Mouse (Mus musculus) forebrain, embryonic 12.5 days (tissue): ENCODE data around the gene Sh3pxd2a. TPM values are rescaled to one million over a fixed set of nuclear protein-coding genes. Genes with fewer than 3 reads are reported as not detected.
A peak's percentile ranks its signal among the peaks of the same experiment; 100 is the strongest.
"Not testable (repeated sequence)": the region's sequence is repeated elsewhere in the genome, so short reads cannot be mapped to it uniquely, and the experiment has no call there.

Experiments used
- ATAC-seq: fragments of 200-750 bp; cut with Nextera tagmentation; 2 replicates; pipeline ENCODE4 v1.8.0; 2017; ENCODE audit warnings: moderate TSS enrichment; ENCODE audit not compliant: low FRiP score
- H3K27ac ChIP-seq: fragments of 300-500 bp; sonication (generic); 2 replicates; pipeline ENCODE4 v1.5.1; 2016; ENCODE audit warnings: mild to moderate bottlenecking
- H3K27me3 ChIP-seq: fragments of 300-500 bp; sonication (generic); 2 replicates; pipeline ENCODE4 v1.6.1; 2016; ENCODE audit warnings: mild to moderate bottlenecking
- H3K36me3 ChIP-seq: fragments of 300-500 bp; sonication (generic); replicated peaks from 2 replicates; pipeline ENCODE4 v1.6.1; 2016; ENCODE audit warnings: mild to moderate bottlenecking
- H3K4me1 ChIP-seq: fragments of 300-500 bp; sonication (generic); 2 replicates; pipeline ENCODE4 v1.6.1; 2016
- H3K4me2 ChIP-seq: fragments of 300-500 bp; sonication (generic); 2 replicates; pipeline ENCODE4 v1.6.1; 2016; ENCODE audit warnings: mild to moderate bottlenecking, moderate library complexity
- H3K4me3 ChIP-seq: fragments of 300-500 bp; sonication (generic); replicated peaks from 2 replicates; pipeline ENCODE4 v1.5.1; 2016; ENCODE audit warnings: mild to moderate bottlenecking
- H3K9ac ChIP-seq: fragments of 300-500 bp; sonication (generic); 2 replicates; pipeline ENCODE4 v1.6.1; 2016; ENCODE audit warnings: mild to moderate bottlenecking
- H3K9me3 ChIP-seq: fragments of 300-500 bp; sonication (generic); 2 replicates; pipeline ENCODE4 v1.6.1; 2016
- WGBS: fragments of 180-500 bp; shearing (Covaris S2); methylation state at CpG from one replicate; pipeline ENCODE4 v1.1.7; 2016; 5-methylcytosine and 5-hydroxymethylcytosine counted together
- polyA plus RNA-seq: library from polyadenylated mRNA; unstranded; fragments of >200 nt; fragmentation: Nextera tagmentation; extraction: Ambion mirVana; gene quantifications from 2 replicates; pipeline ENCODE4 v1.2.1, GENCODE M21; 2016

Sh3pxd2a gene
- polyA plus RNA-seq, 1 experiment from 2014 or later, result 3.7 TPM

- H3K36me3 ChIP-seq, result 0 out of 2 replicates have a peak, but pooled peaks cover 3% of the 10 kb centered on the region
- no peak overlapping the region for H3K4me3 ChIP-seq
- no peak for ATAC-seq
- no peak overlapping the region for H3K9ac ChIP-seq
- no peaks in the 10 kb centered on the region; the same call in 1 of the 2 replicates for H3K4me1 ChIP-seq
- H3K4me2 ChIP-seq, result no peak overlapping the region
- H3K27ac ChIP-seq, result no peak overlapping the region
- no peaks in the 10 kb centered on the region for H3K9me3 ChIP-seq
- H3K27me3 ChIP-seq, result no peaks in the 10 kb centered on the region
- 84% methylated on average over 7 of the region's 7 CpGs for WGBS
Measured at GRCm38 (mm10) chr19:47408656-47409055, 55.5 kb downstream of the Sh3pxd2a start.

GRCm38 (mm10) chr19:47407332-47407731 is 56.9 kb downstream of the Sh3pxd2a start:
- H3K4me3 ChIP-seq, result no peak overlapping the region
- H3K4me2 ChIP-seq, result no peak overlapping the region
- H3K9me3 ChIP-seq, result no peaks in the 10 kb centered on the region
- no peak overlapping the region for H3K27ac ChIP-seq
- ATAC-seq, result no peak
- no peak overlapping the region for H3K9ac ChIP-seq
- 0 out of 2 replicates have a peak, but pooled peaks cover 3% of the 10 kb centered on the region for H3K36me3 ChIP-seq
- WGBS, result 93% methylated on average over 6 of the region's 6 CpGs
- peaks cover 6% of the 10 kb centered on the region for H3K4me1 ChIP-seq
- no peaks in the 10 kb centered on the region for H3K27me3 ChIP-seq

GRCm38 (mm10) chr19:47406524-47406923 is 57.7 kb downstream of the Sh3pxd2a start:
- 83% methylated on average over 6 of the region's 6 CpGs for WGBS
- H3K4me1 ChIP-seq, result peaks cover 6% of the 10 kb centered on the region
- no peak for ATAC-seq
- H3K4me3 ChIP-seq, result no peak overlapping the region
- H3K36me3 ChIP-seq, result 0 out of 2 replicates have a peak, but pooled peaks cover 3% of the 10 kb centered on the region
- H3K27ac ChIP-seq, result no peak overlapping the region
- H3K4me2 ChIP-seq, result no peak overlapping the region
- H3K9me3 ChIP-seq, result no peaks in the 10 kb centered on the region
- no peaks in the 10 kb centered on the region for H3K27me3 ChIP-seq
- no peak overlapping the region for H3K9ac ChIP-seq

- H3K9ac ChIP-seq, result no peak overlapping the region
- peaks cover 10% of the 10 kb centered on the region for H3K4me1 ChIP-seq
- no peaks in the 10 kb centered on the region for H3K9me3 ChIP-seq
- no peak overlapping the region for H3K27ac ChIP-seq
- 0 out of 2 replicates have a peak, but pooled peaks cover 3% of the 10 kb centered on the region for H3K36me3 ChIP-seq
- ATAC-seq, result no peak
- 94% methylated on average over 8 of the region's 8 CpGs for WGBS
- no peak overlapping the region for H3K4me3 ChIP-seq
- H3K27me3 ChIP-seq, result no peaks in the 10 kb centered on the region
- no peak overlapping the region for H3K4me2 ChIP-seq
Measured at GRCm38 (mm10) chr19:47405548-47405947, 58.7 kb downstream of the Sh3pxd2a start.

- H3K27ac ChIP-seq, result no peak overlapping the region
- 50% methylated on average over 3 of the region's 3 CpGs for WGBS
Measured at GRCm38 (mm10) chr19:47403391-47404379, 60.5 kb downstream of the Sh3pxd2a start.

GRCm38 (mm10) chr19:47402976-47403375 is 61.2 kb downstream of the Sh3pxd2a start:
- no peaks in the 10 kb centered on the region for H3K9me3 ChIP-seq
- no peak overlapping the region for H3K27ac ChIP-seq
- no peak overlapping the region for H3K9ac ChIP-seq
- no peaks in the 10 kb centered on the region for H3K27me3 ChIP-seq
- peaks cover 10% of the 10 kb centered on the region for H3K4me1 ChIP-seq
- no peak overlapping the region for H3K4me2 ChIP-seq
- H3K36me3 ChIP-seq, result 0 out of 2 replicates have a peak, but pooled peaks cover 3% of the 10 kb centered on the region
- ATAC-seq, result no peak
- no peak overlapping the region for H3K4me3 ChIP-seq
- 42% methylated on average over 6 of the region's 6 CpGs for WGBS

More at GRCm38 (mm10) chr19:47403391-47404379, 60.5 kb downstream of the Sh3pxd2a start:
- no peak for ATAC-seq
- no peaks in the 10 kb centered on the region for H3K27me3 ChIP-seq
- H3K9me3 ChIP-seq, result no peaks in the 10 kb centered on the region
- H3K4me3 ChIP-seq, result no peak overlapping the region
- H3K4me1 ChIP-seq, result peaks cover 10% of the 10 kb centered on the region
- 0 out of 2 replicates have a peak, but pooled peaks cover 3% of the 10 kb centered on the region for H3K36me3 ChIP-seq
- no peak overlapping the region for H3K4me2 ChIP-seq
- H3K9ac ChIP-seq, result no peak overlapping the region

- Histone ChIP-seq H3K27ac (no peak overlapping the region), H3K27me3 (no peaks in the 10 kb centered on the region), H3K4me3 (no peak overlapping the region), H3K4me1 (peaks cover 10% of the 10 kb centered on the region), H3K9me3 (no peaks in the 10 kb centered on the region), H3K36me3 (0 out of 2 replicates have a peak, but pooled peaks cover 3% of the 10 kb centered on the region), H3K9ac (no peak overlapping the region), H3K4me2 (no peak overlapping the region)
- ATAC-seq, result no peak
- 84% methylated on average over 4 of the region's 4 CpGs for WGBS
Measured at GRCm38 (mm10) chr19:47402544-47402943, 61.7 kb downstream of the Sh3pxd2a start.

- no peak for ATAC-seq
- Histone ChIP-seq H3K27ac (no peak overlapping the region), H3K4me3 (no peak overlapping the region), H3K9ac (no peak overlapping the region), H3K4me1 (peaks cover 10% of the 10 kb centered on the region), H3K9me3 (no peaks in the 10 kb centered on the region), H3K36me3 (peaks cover 4% of the 10 kb centered on the region; the same call in 1 of the 2 replicates), H3K27me3 (no peaks in the 10 kb centered on the region), H3K4me2 (no peak overlapping the region)
- 88% methylated on average over 4 of the region's 4 CpGs for WGBS
Measured at GRCm38 (mm10) chr19:47399709-47400108, 64.5 kb downstream of the Sh3pxd2a start.

- Histone ChIP-seq H3K9ac (no peak overlapping the region), H3K4me2 (no peak overlapping the region), H3K36me3 (peaks cover 4% of the 10 kb centered on the region; the same call in 1 of the 2 replicates), H3K27me3 (no peaks in the 10 kb centered on the region), H3K4me1 (peaks cover 10% of the 10 kb centered on the region), H3K27ac (no peak overlapping the region), H3K9me3 (no peaks in the 10 kb centered on the region), H3K4me3 (no peak overlapping the region)
- WGBS, result 92% methylated on average over 11 of the region's 11 CpGs
- no peak for ATAC-seq
Measured at GRCm38 (mm10) chr19:47399029-47399428, 65.2 kb downstream of the Sh3pxd2a start.

GRCm38 (mm10) chr19:47397882-47398671 is 66.1 kb downstream of the Sh3pxd2a start:
- no peaks in the 10 kb centered on the region for H3K9me3 ChIP-seq
- H3K4me3 ChIP-seq, result no peak overlapping the region
- no peak overlapping the region for H3K4me2 ChIP-seq
- no peak for ATAC-seq
- H3K27ac ChIP-seq, result no peak overlapping the region
- 67% methylated on average over 18 of the region's 18 CpGs for WGBS
- H3K4me1 ChIP-seq, result peaks cover 7% of the 10 kb centered on the region
- peak overlapping the region; percentile 33; the same call in 1 of the 2 replicates for H3K9ac ChIP-seq
- no peaks in the 10 kb centered on the region for H3K27me3 ChIP-seq
- peaks cover 4% of the 10 kb centered on the region; the same call in 1 of the 2 replicates for H3K36me3 ChIP-seq

- H3K4me3 ChIP-seq, result no peak overlapping the region
- H3K27me3 ChIP-seq, result no peaks in the 10 kb centered on the region
- no peak overlapping the region for H3K9ac ChIP-seq
- ATAC-seq, result no peak
- no peaks in the 10 kb centered on the region for H3K4me1 ChIP-seq
- no peak overlapping the region for H3K4me2 ChIP-seq
- peaks cover 4% of the 10 kb centered on the region; the same call in 1 of the 2 replicates for H3K36me3 ChIP-seq
- H3K9me3 ChIP-seq, result no peaks in the 10 kb centered on the region
- 89% methylated on average over 4 of the region's 4 CpGs for WGBS
- H3K27ac ChIP-seq, result no peak overlapping the region
Measured at GRCm38 (mm10) chr19:47395338-47395737, 68.9 kb downstream of the Sh3pxd2a start.

- not testable (repeated sequence) for H3K36me3 ChIP-seq, H3K9me3 ChIP-seq, H3K4me1 ChIP-seq, ATAC-seq, H3K4me2 ChIP-seq, H3K27ac ChIP-seq, H3K9ac ChIP-seq, H3K4me3 ChIP-seq, H3K27me3 ChIP-seq
- WGBS, result 92% methylated on average over 1 of the region's 1 CpGs
Measured at GRCm38 (mm10) chr19:47394781-47395180, 69.4 kb downstream of the Sh3pxd2a start.
